Mouse (Mus musculus) adrenal gland, postnatal 25 days (tissue): ENCODE measurements around the gene Sar1b. TPM values are rescaled to one million over a fixed set of nuclear protein-coding genes. Genes with fewer than 3 reads are reported as not detected.

ENCODE experiments used
- DNase-seq: peaks from one replicate; pipeline ENCODE4 v3.0.0; 2021; ENCODE audit warnings: mixed read lengths
- total RNA-seq: library from RNA; stranded (reverse); gene quantifications from 2 replicates; pipeline ENCODE4 v1.2.3, GENCODE M21; 2021

Gene Sar1b
- total RNA-seq, 1 experiment from 2014 or later = 96.4 TPM

DNA sequence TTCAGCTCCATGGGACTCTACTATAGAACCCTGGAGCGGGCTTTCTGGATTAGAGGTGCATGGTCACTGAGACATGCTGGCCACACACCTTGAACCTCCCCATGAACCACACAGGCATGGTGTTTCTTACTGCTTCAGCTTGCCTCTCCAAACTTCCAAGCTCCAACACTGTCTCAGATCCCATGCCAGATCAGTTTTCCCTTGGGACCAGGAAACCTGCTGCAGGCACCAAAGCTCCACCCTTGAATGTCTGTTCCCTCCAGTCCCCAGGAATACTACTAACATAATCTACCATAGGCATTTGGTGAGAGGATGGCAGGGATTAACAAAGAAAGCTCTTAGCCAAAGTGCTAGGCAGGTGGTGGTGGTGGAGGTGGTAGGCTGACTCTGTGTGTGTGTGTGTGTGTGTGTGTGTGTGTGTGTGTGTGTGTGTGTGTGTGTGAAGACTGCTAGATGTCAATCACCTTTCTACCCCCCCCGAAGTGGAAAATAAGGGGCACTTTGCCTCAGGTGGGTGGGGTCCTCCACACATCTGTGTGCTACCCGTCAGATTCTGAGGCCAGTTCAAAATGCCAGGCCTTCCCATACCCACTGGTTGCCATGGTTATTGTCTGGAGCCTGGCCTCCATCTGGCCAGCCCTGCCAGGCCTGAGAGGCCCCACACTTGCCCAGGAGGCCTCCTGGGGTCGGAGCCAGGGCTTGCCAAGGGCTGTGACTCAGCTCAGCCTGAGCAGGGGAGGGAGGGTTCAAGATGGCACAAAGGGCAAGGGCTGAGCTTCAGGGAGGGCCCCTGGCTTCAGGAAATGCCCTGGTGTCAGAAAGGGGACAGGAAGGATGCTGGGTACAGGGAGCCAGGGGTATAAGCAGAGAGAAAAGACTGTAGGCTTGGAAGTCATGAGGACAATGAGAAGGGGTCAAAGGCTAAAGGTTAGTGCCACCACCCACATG lies 68.7 kb downstream of the Sar1b start:
- DNase-seq = peak; percentile 66

DNA sequence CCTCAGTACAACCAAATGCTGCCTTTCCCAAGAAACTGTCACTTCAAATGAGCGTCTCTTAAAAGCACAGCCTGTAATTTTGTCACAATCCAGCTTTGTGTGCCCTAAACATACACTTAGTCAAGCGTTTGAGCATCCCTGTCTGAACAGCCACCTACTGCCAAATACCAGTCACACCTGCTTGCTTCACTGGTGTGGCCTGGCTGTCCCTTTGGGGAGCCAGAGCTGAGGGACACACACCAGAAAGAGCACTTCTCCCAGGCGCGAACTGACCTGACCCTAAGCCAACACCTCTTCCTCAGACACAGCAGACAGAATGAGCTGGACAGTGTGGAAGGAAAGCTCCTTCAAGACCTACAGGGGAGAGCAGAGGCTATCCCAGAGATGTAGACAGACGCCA lies 69.5 kb downstream of the Sar1b start:
- DNase-seq = no peak

GRCm38 (mm10) chr11:51833393-51834066 lies 70.0 kb downstream of the Sar1b start:
- DNase-seq = no peak

DNA sequence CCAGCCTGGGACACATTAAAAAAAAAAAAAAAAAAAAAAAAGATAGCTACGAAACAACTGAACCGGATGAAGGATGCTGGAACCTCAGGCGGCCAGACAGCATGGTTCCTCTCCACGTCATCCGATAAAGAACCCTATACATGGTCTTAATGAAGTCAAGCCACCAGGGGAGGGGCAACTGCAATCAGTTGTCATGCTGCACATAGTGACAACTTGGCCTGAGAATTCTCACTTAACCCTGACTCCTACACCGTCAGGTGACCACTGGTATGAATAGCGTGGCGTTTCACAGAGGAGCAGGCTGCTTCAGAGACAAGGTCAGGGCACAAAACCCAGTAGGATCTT lies 70.6 kb downstream of the Sar1b start:
- no peak for DNase-seq

- no peak for DNase-seq
These were observed 72.1 kb downstream of the Sar1b start for GRCm38 (mm10) chr11:51835598-51835997.

GRCm38 (mm10) chr11:51836506-51836905 lies 73.0 kb downstream of the Sar1b start:
- no peak for DNase-seq

GRCm38 (mm10) chr11:51837164-51838153 lies 74.0 kb downstream of the Sar1b start:
- DNase-seq = no peak

DNA sequence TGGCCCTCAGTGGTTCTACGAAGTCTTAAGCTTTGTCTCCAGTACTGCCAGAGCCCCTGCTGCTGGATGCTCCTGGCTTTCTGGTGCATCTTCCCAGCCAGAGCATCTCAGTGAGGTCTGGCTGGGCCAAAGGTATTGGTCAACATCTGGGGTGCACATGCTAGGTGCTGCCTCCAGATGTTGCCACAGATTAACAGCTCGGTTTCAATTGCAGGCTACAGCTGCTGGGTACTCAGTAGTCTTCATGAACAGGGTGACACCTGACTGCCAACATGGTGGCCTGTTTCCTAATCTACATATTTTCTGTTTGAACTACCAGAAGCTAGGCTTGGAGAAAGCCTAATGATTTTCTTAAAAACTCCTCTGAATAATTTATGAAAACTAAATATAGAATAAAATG lies 75.6 kb downstream of the Sar1b start:
- DNase-seq = no peak

GRCm38 (mm10) chr11:51839973-51840372 lies 76.5 kb downstream of the Sar1b start:
- no peak for DNase-seq

GRCm38 (mm10) chr11:51840657-51841056 lies 77.2 kb downstream of the Sar1b start:
- no peak for DNase-seq

DNA sequence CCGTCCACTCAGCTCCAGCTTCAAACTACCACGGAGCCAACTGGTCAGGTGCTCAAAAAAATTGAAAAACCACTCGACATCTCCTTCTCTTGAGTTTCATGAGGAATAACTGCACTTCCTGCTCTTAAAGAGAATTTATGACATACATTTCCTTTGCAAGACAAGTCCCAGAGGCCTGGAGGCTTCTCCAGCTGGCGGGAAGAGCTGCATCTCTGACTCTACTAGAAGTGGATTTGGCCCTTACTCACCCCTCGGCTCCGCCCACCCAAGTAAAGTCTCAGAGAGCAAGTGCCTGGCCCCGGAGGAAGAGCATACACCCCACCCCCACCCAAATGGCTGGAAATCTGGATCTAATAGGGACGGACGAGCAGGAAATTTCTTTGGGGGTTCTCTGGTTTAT lies 77.7 kb downstream of the Sar1b start:
- no peak for DNase-seq

Other genes starting within 250 kb of the Sar1b start
- gene Phykpl, start 178.9 kb upstream of the Sar1b start, total RNA-seq = 40.0 and 41.3 TPM in 2 replicates
- 304 and 331 TPM in 2 replicates for gene Hnrnpab, start 156.8 kb upstream of the Sar1b start, total RNA-seq
- gene Nhp2, start 144.0 kb upstream of the Sar1b start, total RNA-seq = 68.0 and 76.9 TPM in 2 replicates
- gene Rmnd5b, start 127.8 kb upstream of the Sar1b start, total RNA-seq = 54.7 and 55.8 TPM in 2 replicates
- gene N4bp3, start 112.8 kb upstream of the Sar1b start, total RNA-seq = 11.1 and 13.7 TPM in 2 replicates
- 3.5 and 4.0 TPM in 2 replicates for gene D930048N14Rik, start 112.7 kb upstream of the Sar1b start, total RNA-seq
- 55.1 and 58.2 TPM in 2 replicates for gene 0610009B22Rik, start 74.8 kb upstream of the Sar1b start, total RNA-seq
- gene Sec24a, start 53 bp upstream of the Sar1b start, total RNA-seq = 33.8 and 41.2 TPM in 2 replicates
- gene Jade2, start 94.0 kb downstream of the Sar1b start, total RNA-seq = 16.3 and 19.8 TPM in 2 replicates
- 20.1 and 20.5 TPM in 2 replicates for gene Cdkn2aipnl, start 204.0 kb downstream of the Sar1b start, total RNA-seq
- 140 and 160 TPM in 2 replicates for gene Ube2b, start 237.1 kb downstream of the Sar1b start, total RNA-seq
- 4.0 and 4.7 TPM in 2 replicates for gene Cdkl3, start 240.5 kb downstream of the Sar1b start, total RNA-seq